Mouse (Mus musculus): ENCODE data around the gene Nudt22.

Nudt22 gene

DNA sequence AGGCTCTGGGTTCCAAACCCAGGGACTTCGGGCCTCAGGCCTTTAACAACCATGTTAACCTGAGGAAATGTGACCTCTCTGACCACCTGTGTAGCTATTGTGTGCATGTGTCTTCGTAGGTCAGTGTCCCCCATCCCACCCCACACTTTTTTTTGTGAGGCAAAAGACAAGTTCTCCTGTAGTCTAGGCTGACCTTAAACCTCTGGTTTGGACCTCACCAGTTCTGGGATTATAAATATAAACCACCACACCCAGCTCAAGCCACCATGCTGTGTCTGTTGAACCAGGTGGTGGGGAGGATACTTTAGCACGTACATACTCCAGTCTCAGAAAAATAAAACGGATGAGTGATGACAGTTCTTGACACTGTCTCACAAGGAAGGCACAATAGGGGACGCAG, 46.0 kb downstream of the Nudt22 start:
- DNase-seq (ENCODE audit: low spot score in 2 of 2): no peak

- no peak for DNase-seq (ENCODE audit: low spot score in 2 of 2)
Observed at GRCm38 (mm10) chr19:6949532-6949931, 46.4 kb downstream of the Nudt22 start.

GRCm38 (mm10) chr19:6948186-6948585, 47.7 kb downstream of the Nudt22 start:
- DNase-seq (ENCODE audit: low spot score in 2 of 2): no peak

DNA sequence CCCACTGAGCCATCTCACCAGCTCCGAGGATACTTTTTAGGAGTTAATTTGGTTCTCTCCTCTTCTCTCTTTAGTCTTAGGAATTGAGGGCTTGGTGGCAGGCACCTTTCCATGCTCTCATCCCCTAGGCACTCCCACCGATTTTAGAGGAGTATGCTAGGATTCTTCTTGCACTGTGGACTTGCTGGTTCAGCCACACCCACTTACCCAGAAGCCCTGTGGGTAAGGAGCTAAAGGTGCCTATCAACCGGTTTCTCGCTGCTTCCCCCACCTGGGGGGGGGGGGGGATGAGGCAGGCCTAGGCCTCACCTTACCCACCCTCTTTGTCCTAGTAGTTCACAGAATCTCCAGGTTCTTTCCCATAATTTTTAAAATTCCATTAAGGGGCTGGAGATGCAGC, 48.2 kb downstream of the Nudt22 start:
- no peak for DNase-seq (ENCODE audit: low spot score in 2 of 2)

DNA sequence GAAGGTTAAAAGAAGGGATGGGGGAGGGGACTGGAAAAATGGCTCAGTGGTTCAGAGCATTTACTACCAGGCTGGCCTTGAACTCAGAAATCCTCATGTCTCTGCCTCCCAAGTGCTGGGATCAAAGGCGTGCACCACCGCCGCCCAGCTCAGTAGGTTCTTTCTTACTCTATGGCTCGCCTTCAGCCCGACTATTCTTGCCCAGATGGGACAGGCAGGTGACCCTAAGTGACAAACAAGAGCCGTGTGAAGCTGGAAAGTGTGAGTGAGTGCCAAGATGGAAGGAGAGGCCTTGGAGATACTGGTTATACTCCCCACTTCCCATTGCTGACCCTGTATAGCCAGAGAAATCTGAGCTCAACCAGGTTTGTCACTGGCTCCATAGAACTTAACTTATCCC, 52.2 kb downstream of the Nudt22 start:
- no peak for DNase-seq (ENCODE audit: low spot score in 2 of 2)

Data from cerebellum, postnatal 4 days (tissue).